Mouse (Mus musculus) stomach, embryonic 15.5 days (tissue): ENCODE results near the gene Afap1l2. TPM values are rescaled to one million over a fixed set of nuclear protein-coding genes. Genes with fewer than 3 reads are reported as not detected.

Experiments used
- ATAC-seq: fragments of 200-750 bp; cut with Nextera tagmentation; 2 replicates; pipeline ENCODE4 v1.8.0; 2017; ENCODE audit warnings: low read depth, moderate number of reproducible peaks, moderate TSS enrichment; ENCODE audit not compliant: insufficient read depth, low FRiP score
- H3K27ac ChIP-seq: fragments of 300-500 bp; sonication (generic); 2 replicates; pipeline ENCODE4 v1.5.1; 2015; ENCODE audit warnings: mild to moderate bottlenecking, inconsistent platforms
- H3K27me3 ChIP-seq: fragments of 300-500 bp; sonication (generic); replicated peaks from 2 replicates; pipeline ENCODE4 v1.6.1; 2015; ENCODE audit warnings: inconsistent platforms
- H3K36me3 ChIP-seq: fragments of 300-500 bp; sonication (generic); 2 replicates; pipeline ENCODE4 v1.6.1; 2015; ENCODE audit warnings: inconsistent platforms
- H3K4me1 ChIP-seq: fragments of 300-500 bp; sonication (generic); 2 replicates; pipeline ENCODE4 v1.6.1; 2015; ENCODE audit warnings: inconsistent platforms
- H3K4me2 ChIP-seq: fragments of 300-500 bp; sonication (generic); 2 replicates; pipeline ENCODE4 v1.6.1; 2015; ENCODE audit warnings: mild to moderate bottlenecking, inconsistent platforms
- H3K4me3 ChIP-seq: fragments of 300-500 bp; sonication (generic); replicated peaks from 2 replicates; pipeline ENCODE4 v1.5.1; 2015; ENCODE audit warnings: inconsistent platforms
- H3K9ac ChIP-seq: fragments of 300-500 bp; sonication (generic); 2 replicates; pipeline ENCODE4 v1.6.1; 2015; ENCODE audit warnings: inconsistent platforms
- H3K9me3 ChIP-seq: fragments of 300-500 bp; sonication (generic); 2 replicates; pipeline ENCODE4 v1.6.1; 2016; ENCODE audit warnings: inconsistent platforms
- WGBS: fragments of 180-500 bp; shearing (Covaris S2); methylation state at CpG from one replicate; pipeline ENCODE4 v1.1.7; 2015; 5-methylcytosine and 5-hydroxymethylcytosine counted together
- polyA plus RNA-seq: library from polyadenylated mRNA; unstranded; fragments of >200 nt; fragmentation: Nextera tagmentation; extraction: Ambion mirVana; gene quantifications from 2 replicates; pipeline ENCODE4 v1.2.1, GENCODE M21; 2015

Afap1l2 gene
- polyA plus RNA-seq, 1 experiment from 2014 or later = 21.2 TPM

- Histone ChIP-seq H3K27me3 (no peaks in the 10 kb centered on the region), H3K4me3 (no peak overlapping the region), H3K4me1 (peaks cover 29% of the 10 kb centered on the region), H3K27ac (peak overlapping the region; percentile 13), H3K9me3 (no peaks in the 10 kb centered on the region), H3K36me3 (no peaks in the 10 kb centered on the region), H3K9ac (no peak overlapping the region), H3K4me2 (peak overlapping the region; percentile 23; the same call in 1 of the 2 replicates)
- no peak for ATAC-seq
- WGBS = 35% methylated on average over 7 of the region's 7 CpGs
Measured at GRCm38 (mm10) chr19:57003460-57003810, 4.6 kb downstream of the Afap1l2 start.

- no peak for ATAC-seq
- no peaks in the 10 kb centered on the region for H3K9me3 ChIP-seq
- H3K9ac ChIP-seq = no peak overlapping the region
- H3K4me3 ChIP-seq = no peak overlapping the region
- peak overlapping the region; percentile 23; the same call in 1 of the 2 replicates for H3K4me2 ChIP-seq
- WGBS = 53% methylated on average over 12 of the region's 12 CpGs
- peak overlapping the region; percentile 13 for H3K27ac ChIP-seq
- H3K4me1 ChIP-seq = peaks cover 29% of the 10 kb centered on the region
- no peaks in the 10 kb centered on the region for H3K36me3 ChIP-seq
- H3K27me3 ChIP-seq = no peaks in the 10 kb centered on the region
Measured at GRCm38 (mm10) chr19:57002741-57003459, 5.1 kb downstream of the Afap1l2 start.

GRCm38 (mm10) chr19:57001926-57002325 is 6.1 kb downstream of the Afap1l2 start:
- no peaks in the 10 kb centered on the region for H3K9me3 ChIP-seq
- H3K9ac ChIP-seq = no peak overlapping the region
- H3K4me1 ChIP-seq = peaks cover 38% of the 10 kb centered on the region
- H3K4me2 ChIP-seq = no peak overlapping the region
- peak overlapping the region; percentile 35; the same call in 1 of the 2 replicates for H3K27ac ChIP-seq
- 78% methylated on average over 4 of the region's 4 CpGs for WGBS
- no peak for ATAC-seq
- no peaks in the 10 kb centered on the region for H3K27me3 ChIP-seq
- no peak overlapping the region for H3K4me3 ChIP-seq
- no peaks in the 10 kb centered on the region for H3K36me3 ChIP-seq

DNA sequence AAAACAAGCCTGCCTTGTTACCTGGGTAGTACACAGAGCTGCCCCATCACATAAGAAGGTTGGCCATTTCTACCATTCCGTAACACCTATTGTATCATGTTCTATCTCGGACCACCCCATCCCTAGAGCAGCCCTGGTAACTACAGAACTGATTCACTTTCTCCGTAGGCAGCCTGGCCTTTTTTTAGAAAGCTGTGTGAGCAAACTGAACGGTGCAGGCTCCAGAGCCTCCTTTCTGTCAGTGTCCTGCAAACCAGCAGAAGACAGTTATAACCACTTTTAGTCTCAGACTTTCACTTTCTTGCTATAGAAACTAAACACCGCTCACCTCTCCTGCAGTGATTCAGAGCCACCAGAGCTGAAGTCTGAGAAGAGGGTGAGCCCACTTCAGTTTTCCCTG is 7.4 kb downstream of the Afap1l2 start:
- no peaks in the 10 kb centered on the region for H3K36me3 ChIP-seq
- H3K9ac ChIP-seq = no peak overlapping the region
- H3K4me3 ChIP-seq = no peak overlapping the region
- H3K4me2 ChIP-seq = no peak overlapping the region
- no peaks in the 10 kb centered on the region for H3K9me3 ChIP-seq
- H3K27ac ChIP-seq = peak overlapping the region; percentile 35; the same call in 1 of the 2 replicates
- H3K4me1 ChIP-seq = peaks cover 43% of the 10 kb centered on the region
- no peaks in the 10 kb centered on the region for H3K27me3 ChIP-seq
- WGBS = 83% methylated on average over 5 of the region's 5 CpGs
- no peak for ATAC-seq

GRCm38 (mm10) chr19:56999781-57000180 is 8.2 kb downstream of the Afap1l2 start:
- no peak for ATAC-seq
- Histone ChIP-seq H3K9ac (no peak overlapping the region), H3K36me3 (no peaks in the 10 kb centered on the region), H3K9me3 (no peaks in the 10 kb centered on the region), H3K4me3 (no peak overlapping the region), H3K27ac (no peak overlapping the region), H3K4me1 (peaks cover 43% of the 10 kb centered on the region), H3K4me2 (no peak overlapping the region), H3K27me3 (no peaks in the 10 kb centered on the region)
- 77% methylated on average over 2 of the region's 2 CpGs for WGBS

DNA sequence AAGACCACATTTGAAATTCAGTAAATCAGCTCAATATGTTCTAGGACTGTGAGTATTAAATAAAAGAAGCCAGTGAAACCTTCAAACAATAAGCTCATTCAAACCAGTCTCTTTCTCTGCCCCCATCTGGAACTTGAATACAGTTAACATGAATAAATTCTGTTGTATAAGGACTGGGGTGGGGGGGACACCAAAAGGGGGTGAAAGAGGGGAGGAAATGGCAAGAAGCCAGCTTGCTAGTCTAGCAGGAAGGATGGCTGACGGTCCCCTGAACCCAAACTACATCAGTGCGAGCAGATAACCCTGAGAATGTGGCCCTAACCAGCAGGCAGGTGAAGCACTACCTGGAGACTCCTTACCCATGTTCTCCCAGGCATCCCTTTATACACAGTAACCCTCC is 9.1 kb downstream of the Afap1l2 start:
- 66% methylated on average over 2 of the region's 2 CpGs for WGBS
- peak overlapping the region; percentile 81; the same call in 1 of the 2 replicates for H3K27ac ChIP-seq
- peaks cover 40% of the 10 kb centered on the region for H3K4me1 ChIP-seq

DNA sequence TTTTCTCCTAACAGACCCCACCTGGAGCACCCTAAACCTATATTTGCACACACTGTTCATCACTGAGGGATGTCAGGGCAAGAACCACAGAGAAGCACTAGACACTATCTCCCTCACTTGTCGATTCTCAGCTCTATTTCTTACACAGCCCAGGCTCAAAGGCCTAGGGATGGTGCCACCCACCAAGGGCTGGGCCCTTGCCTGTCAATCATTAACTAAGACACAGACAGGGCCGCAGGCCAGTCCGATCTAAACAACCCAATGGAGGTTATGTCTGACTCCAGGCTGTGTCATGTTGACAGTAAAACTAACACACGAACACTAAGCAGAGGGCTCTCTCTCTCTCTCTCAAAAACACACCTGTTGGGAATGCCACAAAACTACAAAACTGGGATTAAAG is 9.7 kb downstream of the Afap1l2 start:
- Histone ChIP-seq H3K27ac (peak overlapping the region; percentile 81; the same call in 1 of the 2 replicates), H3K9me3 (no peaks in the 10 kb centered on the region), H3K4me3 (no peak overlapping the region), H3K9ac (no peak overlapping the region), H3K4me1 (peaks cover 35% of the 10 kb centered on the region), H3K36me3 (no peaks in the 10 kb centered on the region), H3K4me2 (no peak overlapping the region), H3K27me3 (no peaks in the 10 kb centered on the region)
- no peak for ATAC-seq
- 57% methylated on average over 4 of the region's 4 CpGs for WGBS

More for the DNA sequence above, 9.1 kb downstream of the Afap1l2 start:
- Histone ChIP-seq H3K27me3 (no peaks in the 10 kb centered on the region), H3K9me3 (no peaks in the 10 kb centered on the region), H3K4me3 (no peak overlapping the region), H3K9ac (no peak overlapping the region), H3K36me3 (no peaks in the 10 kb centered on the region), H3K4me2 (no peak overlapping the region)
- no peak for ATAC-seq

- Histone ChIP-seq H3K9me3 (no peaks in the 10 kb centered on the region), H3K4me2 (peak overlapping the region; percentile 29), H3K4me3 (no peak overlapping the region), H3K36me3 (no peaks in the 10 kb centered on the region), H3K9ac (no peak overlapping the region), H3K4me1 (peaks cover 24% of the 10 kb centered on the region), H3K27ac (peak overlapping the region; percentile 81), H3K27me3 (no peaks in the 10 kb centered on the region)
- 4% methylated on average over 10 of the region's 10 CpGs for WGBS
- peak; percentile 77 for ATAC-seq
Measured at GRCm38 (mm10) chr19:56997164-56997599, 10.8 kb downstream of the Afap1l2 start.

- no peak overlapping the region for H3K4me3 ChIP-seq
- H3K9me3 ChIP-seq = no peaks in the 10 kb centered on the region
- no peak for ATAC-seq
- H3K4me1 ChIP-seq = peaks cover 24% of the 10 kb centered on the region
- WGBS = 71% methylated on average over 4 of the region's 4 CpGs
- no peaks in the 10 kb centered on the region for H3K27me3 ChIP-seq
- H3K36me3 ChIP-seq = no peaks in the 10 kb centered on the region
- H3K4me2 ChIP-seq = no peak overlapping the region
- H3K27ac ChIP-seq = no peak overlapping the region
- H3K9ac ChIP-seq = no peak overlapping the region
Measured at GRCm38 (mm10) chr19:56995441-56995840, 12.6 kb downstream of the Afap1l2 start.

GRCm38 (mm10) chr19:56994653-56995052 is 13.4 kb downstream of the Afap1l2 start:
- Histone ChIP-seq H3K9ac (no peak overlapping the region), H3K4me1 (peaks cover 30% of the 10 kb centered on the region), H3K36me3 (no peaks in the 10 kb centered on the region), H3K27me3 (no peaks in the 10 kb centered on the region), H3K4me2 (no peak overlapping the region), H3K9me3 (no peaks in the 10 kb centered on the region), H3K4me3 (no peak overlapping the region), H3K27ac (no peak overlapping the region)
- ATAC-seq = no peak
- WGBS = 77% methylated on average over 4 of the region's 4 CpGs

- H3K4me1 ChIP-seq = peaks cover 38% of the 10 kb centered on the region
- no peak overlapping the region for H3K9ac ChIP-seq
- no peak overlapping the region for H3K27ac ChIP-seq
- H3K4me2 ChIP-seq = no peak overlapping the region
- no peaks in the 10 kb centered on the region for H3K36me3 ChIP-seq
- H3K27me3 ChIP-seq = no peaks in the 10 kb centered on the region
- no peak overlapping the region for H3K4me3 ChIP-seq
- no peaks in the 10 kb centered on the region for H3K9me3 ChIP-seq
- WGBS = 57% methylated on average over 4 of the region's 4 CpGs
- no peak for ATAC-seq
Measured at GRCm38 (mm10) chr19:56993763-56994162, 14.3 kb downstream of the Afap1l2 start.

- peaks cover 43% of the 10 kb centered on the region for H3K4me1 ChIP-seq
- H3K27me3 ChIP-seq = no peaks in the 10 kb centered on the region
- no peak overlapping the region for H3K9ac ChIP-seq
- 70% methylated on average over 8 of the region's 8 CpGs for WGBS
- no peak for ATAC-seq
- no peak overlapping the region for H3K4me3 ChIP-seq
- no peaks in the 10 kb centered on the region for H3K9me3 ChIP-seq
- H3K4me2 ChIP-seq = no peak overlapping the region
- H3K36me3 ChIP-seq = no peaks in the 10 kb centered on the region
- no peak overlapping the region for H3K27ac ChIP-seq
Measured at GRCm38 (mm10) chr19:56992978-56993545, 15.0 kb downstream of the Afap1l2 start.
